Mouse (Mus musculus) erythroblast, embryonic 14.5 days (primary cell): Measurements from ENCODE around the gene Rgs6. TPM values are rescaled to one million over a fixed set of nuclear protein-coding genes. Genes with fewer than 3 reads are reported as not detected.

ENCODE experiments used
- H3K27me3 ChIP-seq: 2 replicates; pipeline ENCODE4 v1.6.1; 2012; ENCODE audit warnings: inconsistent platforms; ENCODE audit not compliant: control insufficient read depth
- H3K36me3 ChIP-seq: 2 replicates; pipeline ENCODE4 v1.6.1; 2012; ENCODE audit warnings: mild to moderate bottlenecking, inconsistent platforms; ENCODE audit not compliant: control insufficient read depth
- H3K4me1 ChIP-seq: 2 replicates; pipeline ENCODE4 v1.6.1; 2012; ENCODE audit warnings: inconsistent platforms; ENCODE audit not compliant: control insufficient read depth
- H3K4me3 ChIP-seq: replicated peaks from 2 replicates; pipeline ENCODE3; 2012; ENCODE audit warnings: moderate library complexity, mild to moderate bottlenecking, inconsistent platforms
- H3K9me3 ChIP-seq: 2 replicates; pipeline ENCODE4 v1.6.1; 2012; ENCODE audit warnings: low read length, inconsistent platforms, mixed read lengths; ENCODE audit not compliant: control insufficient read depth
- GATA1 ChIP-seq: IDR thresholded peaks from 2 replicates; pipeline ENCODE4 v1.6.1; 2012; ENCODE audit warnings: low read length, inconsistent platforms, mixed read lengths
- TAL1 ChIP-seq: IDR thresholded peaks from 3 replicates; pipeline ENCODE4 v1.6.1; 2012; ENCODE audit warnings: low read length, inconsistent platforms, mixed read lengths
- polyA plus RNA-seq: library from polyadenylated mRNA; stranded (reverse); fragments of >175 nt; gene quantifications from 2 replicates; pipeline ENCODE4 v1.2.3, GENCODE M21; 2012

Gene Rgs6
- polyA plus RNA-seq, 1 experiment: not detected

DNA sequence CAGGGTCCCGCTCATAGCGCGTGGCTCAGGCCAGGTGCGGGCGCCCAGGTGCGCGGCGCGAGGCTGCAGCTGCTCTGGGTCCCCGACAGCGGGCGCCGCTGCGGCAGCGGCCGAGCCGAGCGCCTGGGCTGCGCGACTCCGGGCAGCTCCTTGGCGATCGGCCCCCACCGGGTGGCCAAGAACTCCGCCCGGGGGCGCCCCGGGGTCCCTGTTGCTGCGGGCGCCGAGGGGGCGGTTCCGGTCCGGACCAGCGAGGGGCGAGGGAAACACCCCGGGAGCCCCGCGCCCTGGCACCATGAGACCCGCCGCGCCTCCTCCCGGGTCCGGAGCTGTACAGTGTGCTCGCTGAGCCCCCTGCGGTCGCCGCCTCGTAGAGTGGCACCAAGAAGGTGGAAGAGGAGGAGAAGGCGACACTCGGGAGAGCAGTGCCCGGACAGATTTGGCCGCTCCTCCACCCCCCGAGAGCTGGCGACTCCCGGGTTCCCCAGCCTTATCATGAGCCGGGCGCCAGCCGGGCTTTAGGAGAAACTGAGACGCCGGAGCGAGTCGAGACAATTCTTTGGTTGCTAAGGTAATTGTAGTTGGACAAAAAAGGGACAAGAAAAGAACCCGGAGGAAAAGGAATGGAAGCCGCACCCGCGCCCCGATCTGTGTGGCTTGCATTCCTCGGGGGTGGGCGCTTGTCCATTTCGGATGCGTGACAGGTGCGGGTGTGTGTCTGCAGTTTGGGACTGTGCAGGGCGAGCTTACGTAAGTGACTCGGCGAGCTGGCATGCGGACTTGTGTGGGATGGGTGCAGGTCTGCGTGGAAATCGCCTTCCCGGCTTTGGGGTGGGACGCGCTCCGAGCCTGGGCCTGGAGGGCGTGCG, 29.0 kb downstream of the Rgs6 start:
- no peaks in the 10 kb centered on the region for H3K9me3 ChIP-seq
- no peak for TF ChIP-seq TAL1
- no peak for TF ChIP-seq GATA1
- no peak overlapping the region for H3K4me3 ChIP-seq
- H3K4me1 ChIP-seq: no peaks in the 10 kb centered on the region
- peaks cover 40% of the 10 kb centered on the region for H3K27me3 ChIP-seq
- H3K36me3 ChIP-seq: no peaks in the 10 kb centered on the region

- Histone ChIP-seq H3K4me3 (no peak overlapping the region), H3K27me3 (peaks cover 40% of the 10 kb centered on the region), H3K36me3 (no peaks in the 10 kb centered on the region), H3K9me3 (no peaks in the 10 kb centered on the region), H3K4me1 (no peaks in the 10 kb centered on the region)
- TF ChIP-seq GATA1: no peak
- TF ChIP-seq TAL1: no peak
Measured at GRCm38 (mm10) chr12:82617682-82618370, 29.7 kb downstream of the Rgs6 start.

- H3K36me3 ChIP-seq: no peaks in the 10 kb centered on the region
- H3K27me3 ChIP-seq: no peaks in the 10 kb centered on the region
- H3K9me3 ChIP-seq: no peaks in the 10 kb centered on the region
- H3K4me1 ChIP-seq: no peaks in the 10 kb centered on the region
- H3K4me3 ChIP-seq: no peak overlapping the region
- no peak for TF ChIP-seq GATA1
- no peak for TF ChIP-seq TAL1
Measured at GRCm38 (mm10) chr12:82640441-82640840, 52.3 kb downstream of the Rgs6 start.

- H3K36me3 ChIP-seq: no peaks in the 10 kb centered on the region
- TF ChIP-seq TAL1 (no peak), GATA1 (no peak)
- H3K4me3 ChIP-seq: no peak overlapping the region
- H3K9me3 ChIP-seq: no peaks in the 10 kb centered on the region
- no peaks in the 10 kb centered on the region for H3K27me3 ChIP-seq
- no peaks in the 10 kb centered on the region for H3K4me1 ChIP-seq
Measured at GRCm38 (mm10) chr12:82647876-82648275, 59.8 kb downstream of the Rgs6 start.

GRCm38 (mm10) chr12:82649991-82650390, 61.9 kb downstream of the Rgs6 start:
- no peaks in the 10 kb centered on the region for H3K36me3 ChIP-seq
- TF ChIP-seq TAL1 (no peak), GATA1 (no peak)
- no peaks in the 10 kb centered on the region for H3K27me3 ChIP-seq
- H3K9me3 ChIP-seq: no peaks in the 10 kb centered on the region
- H3K4me1 ChIP-seq: no peaks in the 10 kb centered on the region
- H3K4me3 ChIP-seq: no peak overlapping the region

DNA sequence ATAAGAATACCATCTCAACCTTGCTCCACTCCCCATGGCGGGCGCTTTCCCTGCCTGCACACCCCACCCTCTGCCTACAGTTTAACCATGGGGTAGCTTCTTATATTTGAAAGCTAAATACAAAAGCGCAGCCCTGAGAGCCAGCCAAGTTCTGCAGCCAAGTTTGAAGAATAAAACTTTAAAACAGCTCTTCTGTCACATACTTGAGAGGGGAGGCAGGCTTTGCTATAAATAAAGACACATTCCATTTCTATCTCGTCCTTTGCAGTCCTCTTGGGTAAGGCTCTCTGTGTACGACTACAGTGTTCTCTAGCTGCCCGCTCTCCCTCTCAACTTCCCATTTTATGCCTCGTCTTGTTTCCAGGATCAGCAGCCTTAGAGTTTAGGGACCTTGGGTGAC, 76.5 kb downstream of the Rgs6 start:
- no peaks in the 10 kb centered on the region for H3K36me3 ChIP-seq
- no peaks in the 10 kb centered on the region for H3K27me3 ChIP-seq
- no peak for TF ChIP-seq GATA1
- TF ChIP-seq TAL1: no peak
- H3K4me3 ChIP-seq: no peak overlapping the region
- no peaks in the 10 kb centered on the region for H3K4me1 ChIP-seq
- H3K9me3 ChIP-seq: no peaks in the 10 kb centered on the region

DNA sequence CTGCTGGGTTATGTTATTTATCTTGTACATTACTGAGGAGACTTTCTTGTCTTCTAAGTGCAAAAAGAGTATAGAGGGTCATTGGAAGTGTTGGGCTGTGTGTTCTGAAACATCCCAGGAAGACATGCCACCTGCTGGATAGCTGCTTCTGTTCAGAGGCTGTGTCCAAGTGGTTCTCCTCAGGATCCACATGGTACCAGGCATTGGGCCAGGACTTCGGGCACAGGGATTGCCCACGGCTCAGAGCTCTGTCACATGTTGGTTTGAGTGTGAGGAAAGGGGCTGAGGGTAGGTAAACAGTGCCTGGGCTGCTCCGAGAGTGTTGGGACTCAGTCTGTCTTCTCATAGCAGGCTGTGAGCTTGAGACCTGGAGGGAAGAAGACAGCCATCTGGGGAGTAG, 79.3 kb downstream of the Rgs6 start:
- H3K36me3 ChIP-seq: no peaks in the 10 kb centered on the region
- no peaks in the 10 kb centered on the region for H3K9me3 ChIP-seq
- H3K4me1 ChIP-seq: no peaks in the 10 kb centered on the region
- no peak overlapping the region for H3K4me3 ChIP-seq
- TF ChIP-seq TAL1 (no peak), GATA1 (no peak)
- H3K27me3 ChIP-seq: no peaks in the 10 kb centered on the region

DNA sequence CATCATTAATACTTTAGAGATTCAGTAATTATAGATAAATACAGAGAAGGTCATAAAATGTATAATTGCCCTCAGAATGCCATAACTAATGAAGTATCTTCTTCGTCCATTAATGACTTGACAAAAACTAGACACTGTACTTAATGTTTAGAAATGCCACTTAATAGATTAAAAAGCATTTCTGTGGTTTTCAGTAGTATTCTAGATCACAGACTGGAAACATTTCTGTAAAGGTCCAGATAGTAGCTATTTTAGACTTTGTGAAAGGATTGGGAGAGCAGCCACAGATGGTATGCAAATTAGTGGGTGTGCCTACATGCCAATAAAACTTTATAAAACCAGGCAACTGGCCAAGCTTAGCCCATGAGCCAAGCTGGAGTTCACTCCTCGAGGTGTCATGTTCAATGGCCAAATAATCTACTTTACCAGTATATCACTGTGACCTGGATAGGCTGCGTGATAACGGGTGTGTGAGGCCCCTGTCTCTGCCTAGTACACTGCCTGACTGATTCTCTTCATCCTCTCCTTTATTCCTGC, 82.2 kb downstream of the Rgs6 start:
- TF ChIP-seq TAL1 (no peak), GATA1 (no peak)
- no peaks in the 10 kb centered on the region for H3K9me3 ChIP-seq

GRCm38 (mm10) chr12:82671591-82671990, 83.5 kb downstream of the Rgs6 start:
- Histone ChIP-seq H3K36me3 (no peaks in the 10 kb centered on the region), H3K4me3 (no peak overlapping the region), H3K9me3 (no peaks in the 10 kb centered on the region), H3K4me1 (no peaks in the 10 kb centered on the region), H3K27me3 (no peaks in the 10 kb centered on the region)
- TF ChIP-seq TAL1: no peak
- TF ChIP-seq GATA1: no peak

More for the DNA sequence above, 82.2 kb downstream of the Rgs6 start:
- no peaks in the 10 kb centered on the region for H3K4me1 ChIP-seq
- H3K4me3 ChIP-seq: no peak overlapping the region
- H3K27me3 ChIP-seq: no peaks in the 10 kb centered on the region
- H3K36me3 ChIP-seq: no peaks in the 10 kb centered on the region
